Mouse (Mus musculus): ENCODE results near the gene Kif9.

- TF ChIP-seq CTCF (IDR thresholded peaks at IDR 0.05; ENCODE audit: extremely low read depth, insufficient read depth, insufficient read length, insufficient replicate concordance) (no peak), POLR2A (IDR thresholded peaks at IDR 0.05; ENCODE audit: low read depth, low read length) (no peak)
Measured at GRCm38 (mm10) chr9:110548261-110548660, 71.5 kb downstream of the Kif9 start.
